Mouse (Mus musculus): Measurements from ENCODE around the gene Tor1b. TPM values are rescaled to one million over a fixed set of nuclear protein-coding genes. Genes with fewer than 3 reads are reported as not detected.

Gene Tor1b
- total RNA-seq (2023), result 10 to 100 TPM; 58.7 to 63.7 TPM

GRCm38 (mm10) chr2:30952824-30953490 is at the start of gene Tor1b:
Gene Tor1b (plus strand): TSS chr2:30952959.

DNA sequence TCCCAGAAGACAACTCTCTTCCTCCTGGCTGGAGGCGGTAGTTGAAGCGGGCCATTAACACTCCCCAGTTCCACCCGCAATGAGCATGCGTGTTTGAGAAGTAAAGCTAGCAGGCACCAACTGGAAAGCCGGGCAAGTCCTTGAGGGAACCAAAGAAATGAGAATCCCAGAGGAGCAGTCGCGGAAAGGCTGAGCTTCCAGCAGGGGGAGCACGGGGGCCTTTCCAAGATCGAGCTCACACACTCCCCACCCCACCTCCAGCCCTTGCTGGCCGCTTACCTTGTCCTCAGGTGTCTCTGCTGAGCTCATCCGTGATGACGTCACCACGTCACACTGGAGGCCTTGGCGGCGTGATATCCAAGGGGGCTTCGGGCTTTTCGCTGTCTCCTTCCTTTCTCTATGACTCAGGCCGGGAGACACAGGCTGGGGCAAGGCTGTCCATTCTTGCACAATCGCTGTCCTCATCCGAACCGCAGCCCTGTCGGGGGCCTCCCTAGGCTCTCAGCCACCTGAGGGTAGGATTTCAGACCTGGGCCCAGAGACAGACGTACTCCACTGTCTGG is 23.2 kb upstream of the Tor1b start, which contains the start of gene Ptges:
Gene Ptges (minus strand): TSS at position 381 of the 563 bp plus-strand sequence.

GRCm38 (mm10) chr2:30967352-30968327 is 14.9 kb downstream of the Tor1b start, which contains the start of gene Tor1a:
Gene Tor1a (minus strand): TSS chr2:30967933.

GRCm38 (mm10) chr2:30981790-30982513 is 29.2 kb downstream of the Tor1b start, which contains the start of the genes BC005624 and Usp20:
Gene BC005624 (minus strand): TSS chr2:30982201.
Gene Usp20 (plus strand): TSS chr2:30982279.

Other genes with a start within 250 kb of the Tor1b start
- not detected for gene 1700001O22Rik, start 149.3 kb upstream of the Tor1b start, total RNA-seq (2023)
- gene Ntmt1, start 145.1 kb upstream of the Tor1b start, total RNA-seq (2023), result 10 to 100 TPM; 24.1 to 25.5 TPM
- gene Asb6, start 122.6 kb upstream of the Tor1b start, total RNA-seq (2023), result 10 to 100 TPM; 23.5 to 30.3 TPM
- gene Prrx2, start 118.0 kb upstream of the Tor1b start, total RNA-seq (2023), result under 1 TPM in 1 of 2 experiments, not detected in 1; 0.46 TPM
- gene Ptges, start 23.1 kb upstream of the Tor1b start, total RNA-seq (2023), result 1 to 10 TPM; 2.2 to 2.5 TPM
- gene Tor1a, start 15.0 kb downstream of the Tor1b start, total RNA-seq (2023), result 10 to 100 TPM; 90.6 to 90.8 TPM
- 10 to 100 TPM; 70.5 to 80.3 TPM for gene BC005624, start 29.2 kb downstream of the Tor1b start, total RNA-seq (2023)
- gene Usp20, start 29.3 kb downstream of the Tor1b start, total RNA-seq (2023), result 1 to 10 TPM; 7.7 to 10.0 TPM
- 100 to 1,000 TPM; 168 to 194 TPM for gene Fnbp1, start 189.0 kb downstream of the Tor1b start, total RNA-seq (2023)
- gene Gpr107, start 199.4 kb downstream of the Tor1b start, total RNA-seq (2023), result 10 to 100 TPM; 68.7 to 74.0 TPM